Mouse (Mus musculus) frontal cortex, postnatal 36 days (tissue): ENCODE results near the gene Il33.
A peak's percentile ranks its signal among the peaks of the same experiment; 100 is the strongest.
"Not testable (repeated sequence)": the region's sequence is repeated elsewhere in the genome, so short reads cannot be mapped to it uniquely, and the experiment has no call there.

Experiments
- DNase-seq, 2 experiments: peaks; one replicate each; pipeline ENCODE4 v3.0.0; 2022; ENCODE audit warnings: low spot score in 2 of 2

Il33 gene

DNA sequence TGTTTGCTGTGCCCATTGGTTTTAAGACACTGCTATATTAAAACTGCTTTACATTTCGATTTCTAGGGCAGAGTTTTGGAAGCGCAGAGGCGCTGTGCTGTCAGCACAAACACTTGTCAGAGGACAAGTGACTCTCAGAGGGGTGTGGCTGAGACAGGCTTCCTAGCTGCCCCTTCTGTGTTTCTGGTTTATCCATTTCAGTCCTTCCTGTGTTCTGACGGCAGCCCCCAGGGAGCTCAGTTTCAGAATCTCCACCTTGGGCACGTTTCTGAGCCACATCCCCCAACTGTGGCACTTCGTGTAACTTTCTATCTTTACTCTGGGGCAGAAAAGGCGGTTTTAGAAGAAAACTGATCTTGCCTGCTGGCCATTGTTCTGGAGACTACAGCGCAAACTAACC, 12.5 kb downstream of the Il33 start:
- DNase-seq: no peak

DNA sequence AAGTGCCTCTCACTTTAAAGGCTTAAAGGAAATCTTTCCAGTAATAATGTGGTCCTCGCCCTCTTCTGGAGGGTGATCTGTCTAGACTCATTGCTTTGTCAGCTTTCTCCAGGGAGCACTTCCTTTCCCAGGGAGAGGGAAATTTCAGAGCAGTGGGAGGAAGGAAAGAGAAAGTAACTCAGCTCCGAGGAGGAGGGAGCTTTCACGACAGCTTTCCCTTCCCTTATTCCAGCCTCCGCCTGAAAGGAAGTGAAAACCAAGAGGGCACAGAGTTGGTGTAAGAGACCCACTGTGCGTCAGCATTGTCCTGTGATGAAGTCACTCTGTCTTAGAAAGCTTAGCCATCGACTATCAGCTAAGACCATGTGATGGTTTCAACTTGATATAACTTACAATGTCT, 15.3 kb downstream of the Il33 start:
- no peak for DNase-seq

DNA sequence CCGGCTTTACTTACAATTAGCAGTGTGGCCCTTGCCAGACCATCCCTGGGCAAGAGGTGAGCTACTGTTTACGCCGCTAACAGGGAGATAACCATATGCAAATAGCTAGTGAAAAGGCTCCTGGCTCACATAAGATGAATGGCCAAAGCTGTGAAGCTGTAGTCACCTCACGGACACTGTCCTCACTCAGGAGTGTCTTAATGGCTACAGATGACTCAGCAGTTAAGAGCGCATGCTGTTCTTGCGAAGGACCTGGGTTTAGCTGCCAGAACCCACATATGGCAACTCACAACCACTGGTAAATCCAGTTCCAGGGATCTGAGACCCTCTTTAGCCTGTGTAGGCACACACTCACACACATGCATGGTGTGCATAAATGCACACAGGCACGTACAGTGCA, 16.3 kb downstream of the Il33 start:
- no peak for DNase-seq

DNA sequence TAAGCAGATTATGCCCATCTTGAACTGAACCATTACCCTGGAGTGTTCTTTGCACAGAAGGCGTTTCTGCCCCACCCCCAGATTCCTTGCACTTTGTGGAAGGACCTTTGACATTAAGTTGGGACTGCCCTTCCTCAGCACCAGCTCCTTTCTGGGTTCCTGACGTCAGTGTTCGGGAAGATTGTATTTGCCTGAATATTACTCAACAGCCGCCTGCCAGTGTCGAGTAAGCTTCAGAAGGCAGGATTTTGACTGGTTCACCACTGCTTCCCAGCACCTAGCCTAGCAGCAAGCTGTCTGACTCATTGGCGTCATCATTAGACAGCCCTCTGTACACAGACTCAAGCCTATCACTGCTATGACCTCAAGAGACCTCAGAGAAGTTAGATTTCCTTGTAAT, 17.4 kb downstream of the Il33 start:
- DNase-seq: no peak

DNA sequence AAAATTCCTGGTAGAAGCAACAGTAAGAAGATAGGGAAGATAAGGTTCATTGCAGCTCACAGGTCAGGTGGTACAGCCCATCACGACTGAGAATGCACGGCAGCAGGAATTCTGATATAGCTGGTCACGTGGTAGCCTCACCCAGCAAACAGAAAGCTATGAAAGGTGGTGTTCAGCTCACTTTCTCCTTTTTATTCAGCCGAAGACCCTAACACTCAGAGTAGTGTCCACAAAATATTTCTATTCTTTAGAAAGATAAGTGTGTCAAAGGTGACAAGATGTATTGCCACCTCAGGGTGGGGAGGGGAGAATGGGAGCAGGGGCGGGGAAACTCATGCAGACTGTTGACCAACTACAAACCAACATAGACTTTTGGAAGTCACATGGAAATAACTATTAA, 19.5 kb downstream of the Il33 start:
- no peak for DNase-seq

DNA sequence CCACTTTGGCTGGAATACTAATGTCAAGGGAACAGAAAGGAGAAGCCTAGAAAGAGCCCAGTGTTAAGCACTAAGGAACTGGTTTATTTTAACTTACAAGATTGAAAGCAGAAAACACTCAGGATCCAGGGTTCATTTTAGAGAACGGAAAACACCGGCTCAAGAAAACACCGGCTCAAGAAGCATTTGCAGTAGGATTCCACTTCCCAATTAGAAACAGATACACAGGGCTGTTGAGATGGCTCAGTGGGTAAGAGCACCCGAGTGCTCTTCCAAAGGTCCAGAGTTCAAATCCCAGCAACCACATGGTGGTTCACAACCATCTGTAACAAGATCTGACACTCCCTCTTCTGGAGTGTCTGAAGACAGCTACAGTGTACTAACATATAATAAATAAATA, 20.0 kb downstream of the Il33 start:
- not testable (repeated sequence) for DNase-seq

DNA sequence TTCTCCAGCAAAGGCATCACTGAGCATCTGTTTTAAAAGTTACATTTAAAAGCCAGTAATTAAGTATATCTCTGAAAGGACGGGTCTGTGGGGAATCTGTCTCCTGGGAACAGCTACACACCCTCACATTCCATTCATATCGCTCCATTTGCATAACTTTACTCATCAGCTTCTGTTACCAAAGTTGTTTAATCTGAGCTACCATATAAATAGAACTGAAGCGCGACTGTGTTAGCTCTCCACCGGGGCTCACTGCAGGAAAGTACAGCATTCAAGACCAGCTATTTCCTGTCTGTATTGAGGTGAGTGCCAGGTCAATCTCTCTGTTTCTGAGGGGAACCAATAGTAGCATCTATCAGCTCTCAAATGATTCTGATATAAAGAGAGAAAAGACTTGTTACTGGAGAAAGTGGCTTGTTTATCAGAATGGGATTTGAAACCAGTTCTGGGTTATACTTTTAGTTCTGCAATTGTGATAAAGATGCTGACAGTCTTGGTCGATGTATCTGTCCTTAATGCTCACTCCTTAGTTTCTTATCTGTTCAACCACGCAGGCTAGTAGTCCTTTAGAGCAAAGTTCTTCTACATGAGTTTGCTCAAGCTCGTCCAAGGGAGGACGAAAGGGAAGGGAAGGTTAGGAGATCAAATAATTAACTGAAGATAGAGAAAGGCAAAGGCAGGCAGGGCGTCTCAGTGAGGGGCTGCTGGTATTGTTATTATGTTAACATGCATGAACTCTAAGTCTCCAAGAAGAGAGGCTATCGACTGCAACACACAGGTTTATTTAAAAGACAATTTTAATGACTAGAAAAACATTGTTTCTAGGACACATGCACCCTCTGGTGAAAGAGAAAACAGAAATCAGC, 20.9 kb downstream of the Il33 start:
- DNase-seq: peak in 1 of 2 experiments; percentile 20

DNA sequence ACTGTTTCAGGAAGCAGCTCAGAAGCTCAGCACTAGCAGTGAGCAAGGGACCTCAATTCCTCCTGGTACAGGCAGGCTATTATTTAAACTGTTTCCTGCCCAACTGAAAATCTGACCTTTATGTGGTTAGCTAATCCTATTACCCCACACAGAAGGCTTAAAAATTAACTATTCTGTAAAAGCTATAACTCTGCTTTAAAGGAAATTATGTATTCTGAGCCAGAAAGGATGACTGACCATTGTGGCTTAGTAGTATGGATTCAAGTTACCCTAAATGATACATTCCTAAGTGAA, 21.5 kb downstream of the Il33 start:
- DNase-seq: no peak

DNA sequence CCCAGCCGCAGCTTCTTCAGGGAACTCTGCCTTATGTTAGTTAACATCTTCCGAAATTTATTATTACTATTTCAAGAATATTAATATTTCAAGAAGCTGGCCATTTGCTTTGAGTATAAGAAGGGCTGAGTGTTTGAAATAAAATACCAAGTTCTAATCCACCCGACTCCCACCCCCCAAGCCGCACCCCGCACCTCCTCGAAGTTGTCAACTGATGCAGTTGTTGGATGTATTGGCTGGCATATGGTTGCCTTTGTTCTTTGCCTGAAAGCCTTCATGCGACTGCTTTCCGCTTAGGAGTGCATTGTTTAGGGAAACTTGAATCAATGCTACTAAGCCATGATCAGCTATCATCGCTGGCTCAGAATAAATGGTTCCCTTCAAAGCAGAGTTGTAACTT, 22.1 kb downstream of the Il33 start:
- DNase-seq: no peak

DNA sequence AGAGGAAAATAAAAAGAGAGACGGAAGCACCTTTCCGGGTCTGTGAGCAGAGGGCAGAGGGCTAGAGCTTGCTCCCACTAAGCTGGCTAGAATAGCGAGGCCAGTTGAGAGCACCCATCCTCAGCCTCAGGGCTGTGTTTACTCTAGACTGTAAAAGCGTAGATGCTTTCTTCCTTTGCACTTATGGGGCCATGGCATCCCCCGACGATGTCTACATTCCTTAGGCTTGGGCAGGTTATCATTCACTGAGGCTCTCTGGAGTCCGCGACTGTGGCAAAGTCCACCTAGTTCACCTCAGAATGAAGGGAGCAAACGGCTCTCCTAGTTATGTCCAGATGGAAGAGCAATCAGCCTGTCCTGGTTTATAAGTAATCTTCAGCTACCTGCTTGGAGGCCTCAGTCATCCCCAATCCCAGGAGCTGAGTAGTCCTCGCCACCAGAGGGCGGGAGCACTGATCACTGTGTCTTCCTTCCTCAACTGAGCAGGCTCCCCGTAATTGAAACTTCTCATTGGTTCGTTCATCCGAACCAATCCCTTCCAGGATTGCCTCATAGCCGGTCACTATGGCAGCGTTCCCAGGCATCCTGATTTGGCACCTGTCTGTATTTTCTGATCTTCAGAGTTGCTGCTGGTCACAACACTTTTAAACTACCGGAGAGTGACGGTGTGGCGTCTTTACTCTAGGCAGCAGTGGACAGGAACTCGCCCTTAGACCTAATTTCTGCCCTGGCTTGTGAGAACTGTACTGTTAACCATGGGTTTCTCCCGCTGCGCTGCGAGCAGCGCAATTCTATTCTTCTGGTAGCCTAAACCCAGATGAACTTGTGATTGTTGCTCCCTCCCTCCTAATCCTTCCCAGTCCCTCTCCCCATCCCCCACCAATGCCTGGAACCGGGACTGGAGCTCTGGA, 23.2 kb downstream of the Il33 start:
- DNase-seq: peak; percentile 61 to 77

DNA sequence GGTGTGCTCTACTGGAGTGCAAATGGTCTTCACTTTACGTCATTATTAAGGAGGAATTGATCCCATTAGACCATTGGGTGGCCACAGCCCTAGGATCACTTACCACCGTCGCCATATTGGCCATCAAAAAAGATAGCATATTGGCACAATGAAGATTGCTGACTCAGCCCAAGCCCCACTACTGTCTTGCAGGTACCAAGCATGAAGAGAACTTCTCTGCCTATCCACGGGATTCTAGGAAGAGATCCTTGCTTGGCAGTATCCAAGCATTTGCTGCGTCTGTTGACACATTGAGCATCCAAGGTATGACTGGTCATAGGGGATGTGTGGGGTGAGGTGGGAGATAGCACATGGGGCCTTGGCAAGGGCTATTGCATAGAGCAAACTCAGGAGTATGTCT, 27.6 kb downstream of the Il33 start:
- no peak for DNase-seq

DNA sequence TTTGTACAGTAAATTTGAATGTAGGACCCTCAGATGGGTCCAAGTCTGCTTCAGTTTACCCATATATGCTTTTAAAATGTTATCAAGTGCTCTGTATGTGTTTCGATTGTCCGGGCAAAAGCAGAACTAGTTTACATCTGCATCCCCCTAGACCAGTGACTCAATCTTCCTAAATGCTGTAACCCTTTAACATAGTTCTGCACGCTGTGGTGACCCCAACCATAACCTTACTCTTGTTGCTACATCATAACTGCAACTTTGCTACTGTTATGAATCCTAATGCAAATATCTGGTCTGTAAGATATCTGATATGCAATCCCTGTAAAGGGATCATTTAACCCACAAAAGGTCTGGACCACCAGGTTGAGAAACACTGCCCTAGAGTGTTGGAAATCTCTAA, 28.9 kb downstream of the Il33 start:
- no peak for DNase-seq

DNA sequence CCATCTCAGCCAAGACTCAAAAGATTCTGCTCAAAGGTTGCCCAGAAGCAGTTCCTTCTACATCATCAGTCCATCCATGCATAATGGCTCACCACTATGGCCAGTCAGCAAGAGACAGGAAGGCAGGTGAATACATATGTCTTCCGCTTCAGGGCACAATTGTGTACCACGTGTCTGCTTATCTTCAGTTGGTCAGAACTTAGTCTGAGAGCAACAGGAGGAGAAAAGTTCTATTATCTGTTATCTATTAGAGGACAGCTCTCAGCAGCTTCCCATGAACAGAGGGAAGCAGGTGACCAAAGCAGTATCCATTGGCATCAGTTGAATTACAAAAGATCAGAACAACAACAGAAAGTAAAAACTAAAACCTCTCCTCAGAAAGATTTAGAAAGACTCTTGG, 30.5 kb downstream of the Il33 start:
- no peak for DNase-seq

DNA sequence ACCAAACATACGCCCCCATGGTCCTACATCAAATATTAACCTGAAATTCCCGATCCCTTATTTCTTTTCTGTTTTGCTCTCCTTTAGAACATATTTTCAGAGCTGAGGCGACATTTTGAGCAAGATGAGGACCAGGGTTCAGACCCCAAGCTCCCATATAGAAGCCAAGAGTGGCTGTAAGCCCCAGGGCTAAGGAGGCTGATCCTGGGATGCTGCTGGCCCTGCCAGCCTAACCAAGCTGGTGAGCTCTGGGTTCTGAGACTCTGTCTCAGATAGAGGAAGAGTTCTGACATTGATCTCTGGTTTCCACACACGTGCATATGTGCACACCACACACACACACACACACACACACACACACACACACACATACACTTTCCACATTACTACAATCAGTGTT, 36.0 kb downstream of the Il33 start:
- no peak for DNase-seq

DNA sequence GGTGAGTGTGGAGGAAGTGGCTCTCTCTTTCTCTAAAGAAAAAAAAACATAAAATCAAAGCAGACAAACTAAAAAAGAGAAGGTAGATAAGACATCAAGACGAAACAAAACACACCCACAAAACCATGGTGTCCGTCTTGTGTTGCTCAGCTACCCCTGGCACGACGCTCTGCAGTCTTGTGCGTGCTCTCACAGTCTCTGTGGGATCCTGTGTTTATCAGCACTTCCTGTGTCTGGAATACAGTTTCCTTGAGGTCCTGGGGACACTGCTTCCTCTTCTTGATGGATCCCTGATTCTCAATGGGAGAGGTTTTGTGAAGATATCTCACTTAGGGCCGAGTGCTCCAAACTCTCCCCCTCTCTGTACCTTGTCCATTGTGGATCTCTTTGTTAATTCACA, 36.9 kb downstream of the Il33 start:
- DNase-seq: no peak

DNA sequence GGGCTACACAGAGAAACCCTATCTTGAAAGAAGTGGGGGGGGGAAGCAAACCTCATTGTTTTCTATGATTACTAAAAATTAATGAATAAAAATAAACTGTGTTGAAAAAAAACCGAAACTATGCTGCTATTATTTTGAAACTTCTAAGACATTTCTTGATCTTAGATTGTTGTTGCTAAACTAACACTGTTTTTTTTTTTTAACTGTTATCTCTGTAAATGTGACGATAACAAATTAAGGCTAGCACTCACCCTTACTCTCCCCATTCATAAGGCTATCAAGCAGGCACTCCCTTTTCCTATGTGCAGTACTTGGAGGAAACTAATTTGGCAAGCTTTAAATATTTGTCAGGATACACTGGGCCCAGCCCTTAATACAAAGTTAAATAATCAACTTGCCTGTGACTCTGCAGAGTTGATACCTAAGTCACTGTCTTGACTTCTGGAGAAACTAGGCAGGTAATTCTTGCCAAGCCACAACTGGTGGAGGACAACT, 38.7 kb downstream of the Il33 start:
- DNase-seq: no peak

DNA sequence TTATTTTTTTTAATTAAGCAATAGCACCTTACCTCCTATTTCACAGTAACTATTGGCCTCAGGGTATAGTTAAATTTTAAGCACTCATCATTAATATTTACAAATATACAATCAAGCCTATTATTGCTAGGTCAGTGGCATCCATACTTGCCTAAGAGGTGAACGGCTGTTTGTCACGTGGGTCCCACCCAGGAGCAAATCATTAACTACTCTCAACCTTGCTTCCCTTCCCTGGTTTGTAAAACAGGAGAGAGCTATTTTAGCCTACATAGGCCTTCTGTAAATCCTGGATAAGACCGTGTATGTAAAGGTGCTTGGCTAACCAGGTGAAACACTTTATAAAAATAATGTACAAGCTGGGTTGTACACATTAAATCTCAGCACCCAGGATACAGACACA, 43.0 kb downstream of the Il33 start:
- no peak for DNase-seq

DNA sequence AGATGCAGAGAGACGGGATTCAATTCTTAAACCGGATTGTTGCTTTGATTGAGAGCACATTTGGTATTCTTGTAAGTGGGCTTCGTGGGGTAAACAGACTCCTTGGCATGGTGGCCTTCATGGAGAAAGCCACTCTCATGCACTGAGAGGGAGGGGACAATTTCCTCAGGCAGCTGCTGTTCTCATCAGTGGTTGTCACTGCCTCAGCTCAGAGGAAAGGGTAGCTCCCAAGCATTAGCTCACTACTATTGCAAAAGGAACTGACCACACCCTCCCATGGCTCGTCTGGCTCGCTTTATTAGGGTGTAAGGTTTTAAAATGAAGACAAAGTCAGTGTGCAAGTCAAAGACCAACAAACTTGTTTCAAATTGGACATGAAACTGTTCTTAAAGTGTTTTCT, 48.5 kb downstream of the Il33 start:
- DNase-seq: no peak

DNA sequence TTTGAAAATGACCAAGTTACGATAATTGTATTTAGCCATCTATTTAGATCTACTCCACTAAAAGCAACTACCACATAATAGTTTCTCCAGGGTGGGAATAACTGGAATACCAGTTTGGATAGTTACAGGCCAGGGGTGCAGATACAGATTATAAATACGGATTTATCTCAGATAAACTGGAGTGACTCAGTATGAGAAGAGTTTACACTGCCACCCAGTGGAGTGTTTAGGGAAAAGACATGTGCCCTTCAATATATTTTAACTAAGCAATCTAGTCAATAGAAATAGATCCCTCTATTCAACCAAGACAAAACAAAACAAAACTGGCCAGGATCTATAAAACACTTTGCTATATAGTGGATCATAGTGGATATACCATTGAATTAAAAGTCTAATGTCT, 53.9 kb downstream of the Il33 start:
- DNase-seq: peak in 1 of 2 experiments; percentile 30

DNA sequence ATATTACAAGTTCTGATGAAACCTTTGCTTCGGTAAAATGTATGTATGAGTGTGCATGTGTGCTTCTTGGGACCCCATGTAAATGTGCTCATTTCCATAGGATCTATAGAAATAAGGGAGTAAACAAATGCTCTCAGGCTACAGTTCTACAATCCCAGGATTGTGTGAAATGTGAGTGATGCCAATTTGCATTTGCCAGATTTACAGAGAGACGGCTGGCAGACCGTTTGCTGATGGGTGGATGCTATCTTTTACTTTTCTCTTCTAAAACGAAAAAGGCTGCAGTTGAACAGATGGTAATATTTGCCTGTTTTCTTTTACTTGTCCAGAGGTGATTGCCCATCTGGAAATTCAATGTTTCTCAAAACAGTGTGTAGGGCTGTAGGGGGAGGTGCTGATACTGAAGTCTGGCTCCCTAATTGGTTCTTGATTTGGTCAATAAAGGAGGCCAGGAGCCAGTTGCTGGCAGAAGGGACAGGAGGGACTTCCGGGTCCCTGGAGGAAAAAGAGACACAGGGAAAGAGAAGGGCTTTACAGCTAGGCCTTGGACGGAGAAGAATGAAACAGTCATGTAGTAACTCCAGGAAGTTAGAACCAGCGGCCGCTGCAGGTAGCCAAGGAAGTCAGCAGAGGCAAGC, 54.7 kb downstream of the Il33 start:
- DNase-seq: peak in 1 of 2 experiments; percentile 26

DNA sequence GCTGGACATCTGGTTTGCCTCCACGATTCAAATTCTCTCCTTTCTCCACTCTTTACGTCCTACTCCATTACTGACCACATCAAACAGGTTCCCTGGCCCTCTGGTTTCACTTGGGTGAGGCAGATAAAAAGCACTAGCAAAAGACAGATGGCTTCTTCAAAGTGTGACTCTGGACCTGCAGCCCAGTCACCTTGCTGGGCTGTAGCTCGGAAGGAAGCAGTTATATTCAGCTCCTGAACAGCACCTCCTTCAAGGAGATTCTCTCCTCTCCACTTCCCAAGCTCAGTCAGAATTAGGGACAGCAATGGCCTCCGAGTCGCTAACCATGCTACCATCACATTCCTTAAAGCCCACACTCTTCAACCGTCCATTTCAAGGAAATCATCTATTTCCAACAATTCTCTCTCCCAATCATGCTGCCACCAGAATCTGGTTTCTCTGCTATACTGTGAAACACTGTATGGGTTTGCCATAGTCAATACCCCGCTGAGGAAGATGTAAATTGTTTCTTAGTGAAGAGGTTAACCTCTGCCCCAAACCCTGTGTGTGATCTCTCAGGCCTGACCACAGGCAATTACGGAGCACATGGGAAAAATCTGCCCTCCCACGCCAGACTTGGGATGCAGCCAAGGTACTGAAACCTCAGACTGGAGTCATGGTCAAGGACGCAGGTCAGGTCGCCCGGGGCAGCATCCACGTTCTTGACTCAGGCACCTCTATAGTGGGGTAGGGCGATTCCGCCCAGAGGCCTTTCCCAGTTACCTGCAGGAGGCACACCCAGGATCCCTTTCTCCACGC, 59.5 kb downstream of the Il33 start:
- no peak for DNase-seq
